Mouse (Mus musculus): ENCODE data around the gene Ppp1r18. TPM values are rescaled to one million over a fixed set of nuclear protein-coding genes. Genes with fewer than 3 reads are reported as not detected.
"Not testable (repeated sequence)": the region's sequence is repeated elsewhere in the genome, so short reads cannot be mapped to it uniquely, and the experiment has no call there.

Gene Ppp1r18
- total RNA-seq, 2 experiments from 2014 or later = 35.4 to 35.6 TPM

- DNase-seq = peak; percentile 88
Observed at GRCm38 (mm10) chr17:35836178-35836965, 29.0 kb upstream of the Ppp1r18 start.

GRCm38 (mm10) chr17:35836991-35837422, 28.4 kb upstream of the Ppp1r18 start:
- peak; percentile 91 for DNase-seq

- DNase-seq = peak; percentile 63
Observed at GRCm38 (mm10) chr17:35837487-35837886, 27.9 kb upstream of the Ppp1r18 start.

GRCm38 (mm10) chr17:35838122-35838544, 27.3 kb upstream of the Ppp1r18 start, which contains the start of gene Tubb5:
TSS of gene Tubb5 (minus strand) at chr17:35838306.
- peak; percentile 98 for DNase-seq

- DNase-seq = no peak
Observed at GRCm38 (mm10) chr17:35838570-35838969, 26.8 kb upstream of the Ppp1r18 start.

- not testable (repeated sequence) for DNase-seq
Observed at GRCm38 (mm10) chr17:35839002-35839401, 26.4 kb upstream of the Ppp1r18 start.

- DNase-seq = no peak
Observed at GRCm38 (mm10) chr17:35840561-35840960, 24.8 kb upstream of the Ppp1r18 start.

- DNase-seq = peak; percentile 98
Observed at GRCm38 (mm10) chr17:35841076-35841950, 24.1 kb upstream of the Ppp1r18 start, which contains the start of gene Mdc1. TSS of gene Mdc1 (plus strand) at chr17:35841515.

GRCm38 (mm10) chr17:35842006-35842405, 23.4 kb upstream of the Ppp1r18 start:
- DNase-seq = no peak

- DNase-seq = no peak
Observed at GRCm38 (mm10) chr17:35843514-35843913, 21.9 kb upstream of the Ppp1r18 start.

GRCm38 (mm10) chr17:35848112-35848511, 17.3 kb upstream of the Ppp1r18 start:
- DNase-seq = peak; percentile 33

- DNase-seq = no peak
Observed at GRCm38 (mm10) chr17:35850974-35851373, 14.4 kb upstream of the Ppp1r18 start.

GRCm38 (mm10) chr17:35859371-35859770, 6.0 kb upstream of the Ppp1r18 start:
- no peak for DNase-seq

GRCm38 (mm10) chr17:35859835-35860234, 5.6 kb upstream of the Ppp1r18 start:
- no peak for DNase-seq

GRCm38 (mm10) chr17:35860831-35861197, 4.6 kb upstream of the Ppp1r18 start:
- no peak for DNase-seq

- peak; percentile 93 for DNase-seq
Observed at GRCm38 (mm10) chr17:35861198-35861857, 4.1 kb upstream of the Ppp1r18 start, which contains the start of gene Nrm. TSS of gene Nrm (plus strand) at chr17:35861318.

GRCm38 (mm10) chr17:35864832-35865353, 500 bp upstream of the Ppp1r18 start:
- peak; percentile 37 for DNase-seq

- peak; percentile 81 for DNase-seq
Observed at GRCm38 (mm10) chr17:35866281-35866831, 963 bp downstream of the Ppp1r18 start.

- peak; percentile 59 for DNase-seq
Observed at GRCm38 (mm10) chr17:35866911-35867890, 1.8 kb downstream of the Ppp1r18 start.

GRCm38 (mm10) chr17:35868165-35868820, 2.9 kb downstream of the Ppp1r18 start:
- DNase-seq = peak; percentile 46

Data from adrenal gland, postnatal 10 days (tissue).